Mouse (Mus musculus) olfactory bulb, adult 2 months (tissue): ENCODE measurements around the gene Tmem82. TPM values are rescaled to one million over a fixed set of nuclear protein-coding genes. Genes with fewer than 3 reads are reported as not detected.
"Not testable (repeated sequence)": the region's sequence is repeated elsewhere in the genome, so short reads cannot be mapped to it uniquely, and the experiment has no call there.

ENCODE experiments used
- H3K27ac ChIP-seq: fragments of 200-500 bp; 2 replicates; pipeline ENCODE4 v1.5.1; 2012; ENCODE audit warnings: low read depth, low read length; ENCODE audit not compliant: insufficient read depth
- H3K4me1 ChIP-seq: fragments of 200-500 bp; 2 replicates; pipeline ENCODE4 v1.6.1; 2012; ENCODE audit warnings: low read length; ENCODE audit not compliant: control insufficient read depth, insufficient read depth
- H3K4me3 ChIP-seq: fragments of 200-500 bp; 2 replicates; pipeline ENCODE4 v1.5.1; 2012; ENCODE audit warnings: mild to moderate bottlenecking, low read depth, low read length, moderate library complexity; ENCODE audit not compliant: insufficient read depth
- CTCF ChIP-seq: fragments of 200-500 bp; IDR thresholded peaks from 2 replicates; pipeline ENCODE4 v1.5.1; 2012; ENCODE audit warnings: low read depth, mild to moderate bottlenecking, low read length, moderate library complexity; ENCODE audit not compliant: insufficient read depth
- POLR2A ChIP-seq: fragments of 200-500 bp; IDR thresholded peaks from 2 replicates; pipeline ENCODE4 v1.6.1; 2012; ENCODE audit warnings: mild to moderate bottlenecking, low read depth, low read length, moderate library complexity; ENCODE audit not compliant: insufficient read depth
- WGBS: fragments of 180-500 bp; shearing (Covaris S2); methylation state at CpG from one replicate; pipeline ENCODE4 v1.1.7; 2018; 5-methylcytosine and 5-hydroxymethylcytosine counted together
- polyA plus RNA-seq: library from polyadenylated mRNA; stranded (reverse); fragments of >200 nt; gene quantifications from 2 replicates; pipeline ENCODE4 v1.2.4, GENCODE M21; 2012; ENCODE audit warnings: low replicate concordance; ENCODE audit not compliant: missing spikeins, insufficient read depth, insufficient read length

The Tmem82 gene
- polyA plus RNA-seq, 1 experiment: not detected

DNA sequence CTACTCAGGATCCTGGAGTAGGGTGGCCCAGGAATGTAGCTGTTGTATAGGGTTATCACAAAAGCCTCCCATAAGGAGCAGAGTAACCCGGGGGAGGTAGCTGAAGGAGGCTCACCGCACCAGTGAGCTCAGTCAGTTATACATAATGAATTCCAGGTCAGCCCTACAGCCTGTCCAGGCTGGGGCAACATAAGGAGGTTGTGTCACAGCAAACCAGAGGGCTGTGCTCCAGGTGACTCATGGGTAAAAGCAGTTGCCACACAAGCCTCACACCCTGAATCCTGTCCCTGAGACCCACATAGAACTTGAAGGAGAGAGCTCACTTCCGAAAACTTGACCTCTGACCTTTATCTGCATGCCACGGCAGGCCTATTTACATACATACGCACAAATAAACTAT, 49.5 kb downstream of the Tmem82 start:
- no peak overlapping the region for H3K27ac ChIP-seq
- TF ChIP-seq CTCF (no peak), POLR2A (no peak)
- H3K4me1 ChIP-seq: no peaks in the 10 kb centered on the region; the same call in none of the 2 replicates
- 90% methylated on average over 5 of the region's 5 CpGs for WGBS
- no peak overlapping the region for H3K4me3 ChIP-seq

DNA sequence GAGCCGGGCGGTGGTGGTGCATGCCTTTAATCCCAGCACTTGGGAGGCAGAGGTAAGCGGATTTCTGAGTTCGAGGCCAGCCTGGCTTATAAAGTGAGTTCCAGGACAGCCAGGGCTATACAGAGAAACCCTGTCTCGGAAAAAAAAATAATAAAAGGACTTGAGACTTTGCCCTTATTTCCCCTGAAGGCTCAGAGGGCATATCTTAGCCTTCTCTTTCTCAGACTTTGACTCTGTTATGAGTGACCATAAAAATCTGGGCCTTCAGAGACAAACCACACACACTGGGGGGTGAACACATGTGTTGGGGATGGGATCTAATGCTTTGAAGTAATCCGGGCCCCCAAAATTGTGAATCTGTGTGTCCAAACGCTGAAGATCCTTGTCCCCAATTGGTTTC, 51.3 kb downstream of the Tmem82 start:
- H3K4me1 ChIP-seq, H3K4me3 ChIP-seq, H3K27ac ChIP-seq: not testable (repeated sequence)
- 94% methylated on average over 7 of the region's 7 CpGs for WGBS

DNA sequence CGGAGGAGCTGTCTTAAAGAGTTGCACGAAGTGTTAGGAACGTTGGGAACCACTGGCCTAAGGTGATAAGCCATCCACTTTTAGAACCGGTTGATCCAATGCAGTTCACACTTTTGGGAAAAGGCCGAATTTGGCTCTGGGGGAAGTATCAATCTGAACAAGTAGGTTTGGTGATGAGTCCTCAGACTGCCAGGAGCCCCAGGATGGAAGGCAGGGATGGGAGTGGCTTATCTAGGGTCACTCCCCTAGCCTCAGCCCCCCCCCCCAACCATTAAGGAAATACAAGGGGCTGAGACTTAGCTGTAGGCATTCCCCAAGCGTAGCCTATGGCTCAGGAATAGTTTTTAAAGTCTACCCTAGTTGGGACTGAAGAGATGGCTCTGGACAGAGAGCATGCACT, 52.2 kb downstream of the Tmem82 start:
- TF ChIP-seq POLR2A (no peak), CTCF (no peak)
- Histone ChIP-seq H3K4me1 (no peaks in the 10 kb centered on the region; the same call in none of the 2 replicates), H3K4me3 (no peak overlapping the region), H3K27ac (no peak overlapping the region)
- WGBS: 95% methylated on average over 6 of the region's 6 CpGs

DNA sequence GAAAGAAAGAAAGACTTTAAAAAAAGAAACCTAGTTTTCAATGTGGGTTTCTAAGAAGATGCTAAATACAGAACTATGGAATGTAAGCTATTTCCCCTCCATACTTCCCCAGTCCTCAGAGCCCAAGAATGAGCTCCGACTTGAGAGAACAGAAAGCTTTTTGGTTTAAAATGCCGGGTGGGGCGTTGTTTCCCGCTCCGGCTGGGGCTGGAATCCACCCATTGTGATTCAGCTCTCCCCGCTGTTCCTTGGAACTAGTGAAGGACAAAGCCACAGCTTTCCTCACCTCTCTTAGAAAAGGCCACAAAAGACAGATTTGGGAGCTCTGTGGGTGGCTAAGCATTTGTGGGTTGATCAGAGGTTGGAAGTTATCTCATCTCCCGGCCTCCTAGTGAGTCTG, 53.1 kb downstream of the Tmem82 start:
- no peak for TF ChIP-seq POLR2A
- no peak for TF ChIP-seq CTCF
- WGBS: 25% methylated on average over 7 of the region's 7 CpGs
- H3K4me1 ChIP-seq: no peaks in the 10 kb centered on the region; the same call in none of the 2 replicates
- no peak overlapping the region for H3K27ac ChIP-seq
- no peak overlapping the region for H3K4me3 ChIP-seq

DNA sequence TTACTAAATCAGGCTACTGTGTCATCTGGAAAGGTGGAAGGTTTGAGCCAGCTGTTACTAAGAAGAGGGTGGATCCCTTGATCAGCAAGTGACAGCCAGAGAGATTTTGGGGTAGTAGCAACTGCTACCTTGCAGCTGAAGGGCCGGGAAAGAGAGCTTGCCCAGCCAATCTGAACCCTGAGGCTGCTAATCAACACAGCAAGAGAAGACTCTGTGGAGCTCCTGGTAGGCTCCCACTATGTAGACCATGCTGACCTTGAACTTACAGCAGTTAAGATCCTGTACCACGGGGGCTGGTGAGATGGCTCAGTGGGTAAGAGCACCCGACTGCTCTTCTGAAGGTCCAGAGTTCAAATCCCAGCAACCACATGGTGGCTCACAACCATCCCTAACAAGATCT, 53.8 kb downstream of the Tmem82 start:
- WGBS: 91% methylated on average over 3 of the region's 3 CpGs
- H3K4me3 ChIP-seq: no peak overlapping the region
- no peak overlapping the region for H3K27ac ChIP-seq
- peaks cover 3% of the 10 kb centered on the region for H3K4me1 ChIP-seq
- no peak for TF ChIP-seq CTCF
- no peak for TF ChIP-seq POLR2A

DNA sequence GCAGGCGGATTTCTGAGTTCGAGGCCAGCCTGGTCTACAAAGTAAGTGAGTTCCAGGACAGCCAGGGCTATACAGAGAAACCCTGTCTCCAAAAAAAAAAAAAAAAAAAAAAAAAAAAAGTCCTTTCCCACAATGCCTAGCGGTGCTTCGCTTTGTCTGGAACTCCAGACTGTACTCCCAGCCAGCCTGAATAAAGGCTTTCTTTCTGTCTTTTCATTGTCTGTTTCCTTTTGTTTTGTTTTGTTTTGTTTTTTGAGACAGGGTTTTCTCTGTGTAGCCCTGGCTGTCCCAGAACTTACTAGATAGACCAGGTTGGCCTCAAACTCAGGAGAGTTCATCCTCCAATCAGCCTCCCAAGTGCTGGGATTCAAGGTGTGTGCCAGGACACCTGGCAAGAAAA, 54.2 kb downstream of the Tmem82 start:
- Histone ChIP-seq H3K27ac (no peak overlapping the region), H3K4me3 (no peak overlapping the region), H3K4me1 (peaks cover 7% of the 10 kb centered on the region)
- TF ChIP-seq CTCF (no peak), POLR2A (no peak)
- WGBS: 87% methylated on average over 4 of the region's 4 CpGs

Other genes with a start within 250 kb of the Tmem82 start
- gene Clcnka, start 219.9 kb downstream of the Tmem82 start, polyA plus RNA-seq: not detected in 2 replicates
- not detected in 2 replicates for gene Clcnkb, start 202.6 kb downstream of the Tmem82 start, polyA plus RNA-seq
- not detected in 2 replicates for gene Hspb7, start 197.9 kb downstream of the Tmem82 start, polyA plus RNA-seq
- gene Srarp, start 182.5 kb downstream of the Tmem82 start, polyA plus RNA-seq: not detected in 2 replicates
- not detected in 2 replicates for gene Zbtb17, start 174.0 kb downstream of the Tmem82 start, polyA plus RNA-seq
- 41.7 TPM in 1 of 2 replicates, not detected in the other for gene Spen, start 80.0 kb downstream of the Tmem82 start, polyA plus RNA-seq
- gene Fblim1, start 12.5 kb downstream of the Tmem82 start, polyA plus RNA-seq: not detected in 2 replicates
- gene Slc25a34, start 5.2 kb upstream of the Tmem82 start, polyA plus RNA-seq: not detected in 2 replicates
- not detected in 2 replicates for gene Plekhm2, start 46.3 kb upstream of the Tmem82 start, polyA plus RNA-seq
- not detected in 2 replicates for gene Rsc1a1, start 67.0 kb upstream of the Tmem82 start, polyA plus RNA-seq
- 31.7 TPM in 1 of 2 replicates, not detected in the other for gene Ddi2, start 104.8 kb upstream of the Tmem82 start, polyA plus RNA-seq
- not detected in 2 replicates for gene Agmat, start 128.0 kb upstream of the Tmem82 start, polyA plus RNA-seq
- gene Dnajc16, start 172.3 kb upstream of the Tmem82 start, polyA plus RNA-seq: not detected in 2 replicates
- gene Casp9, start 175.0 kb upstream of the Tmem82 start, polyA plus RNA-seq: not detected in 2 replicates
- not detected in 2 replicates for gene Cela2a, start 207.5 kb upstream of the Tmem82 start, polyA plus RNA-seq
- not detected in 2 replicates for gene Ctrc, start 227.7 kb upstream of the Tmem82 start, polyA plus RNA-seq